Mouse (Mus musculus): ENCODE measurements around the gene Phrf1. TPM values are rescaled to one million over a fixed set of nuclear protein-coding genes. Genes with fewer than 3 reads are reported as not detected.
"Not testable (repeated sequence)": the region's sequence is repeated elsewhere in the genome, so short reads cannot be mapped to it uniquely, and the experiment has no call there.

The Phrf1 gene
- polyA plus RNA-seq, 1 experiment from 2014 or later = 73.3 TPM

GRCm38 (mm10) chr7:141231551-141231950 lies 3.0 kb downstream of the Phrf1 start:
- H3K9ac ChIP-seq (ENCODE audit: low read length) = no peak overlapping the region
- no peaks in the 10 kb centered on the region for H3K27me3 ChIP-seq (replicated peaks; ENCODE audit: control insufficient read depth, insufficient read depth, low read length)
- H3K27ac ChIP-seq (ENCODE audit: low read depth) = no peak overlapping the region
- peaks cover 61% of the 10 kb centered on the region for H3K36me3 ChIP-seq (ENCODE audit: control insufficient read depth, insufficient read depth, low read length)
- ATAC-seq (replicated peaks; ENCODE audit: low FRiP score, low TSS enrichment, low read depth) (no peak), DNase-seq (ENCODE audit: low spot score) (no peak)
- 91% methylated on average over 10 of the region's 10 CpGs for WGBS
- no peaks in the 10 kb centered on the region for H3K9me3 ChIP-seq (ENCODE audit: control insufficient read depth, low read length)
- no peak overlapping the region for H3K4me2 ChIP-seq (ENCODE audit: low read length)
- peaks cover 14% of the 10 kb centered on the region for H3K4me1 ChIP-seq (replicated peaks; ENCODE audit: control insufficient read depth, insufficient read depth, low read length)
- H3K4me3 ChIP-seq (ENCODE audit: low read depth, low read length) = no peak overlapping the region

- H3K27ac ChIP-seq (ENCODE audit: low read depth); H3K27me3 ChIP-seq (replicated peaks; ENCODE audit: control insufficient read depth, insufficient read depth, low read length); H3K4me3 ChIP-seq (ENCODE audit: low read depth, low read length); H3K4me2 ChIP-seq (ENCODE audit: low read length); H3K9me3 ChIP-seq (ENCODE audit: control insufficient read depth, low read length); H3K9ac ChIP-seq (ENCODE audit: low read length); DNase-seq (ENCODE audit: low spot score); ATAC-seq (replicated peaks; ENCODE audit: low FRiP score, low TSS enrichment, low read depth); H3K4me1 ChIP-seq (replicated peaks; ENCODE audit: control insufficient read depth, insufficient read depth, low read length): not testable (repeated sequence)
- 84% methylated on average over 4 of the region's 4 CpGs for WGBS
- H3K36me3 ChIP-seq (ENCODE audit: control insufficient read depth, insufficient read depth, low read length) = peaks cover 93% of the 10 kb centered on the region
Measured at GRCm38 (mm10) chr7:141250486-141250885, 21.9 kb downstream of the Phrf1 start.

DNA sequence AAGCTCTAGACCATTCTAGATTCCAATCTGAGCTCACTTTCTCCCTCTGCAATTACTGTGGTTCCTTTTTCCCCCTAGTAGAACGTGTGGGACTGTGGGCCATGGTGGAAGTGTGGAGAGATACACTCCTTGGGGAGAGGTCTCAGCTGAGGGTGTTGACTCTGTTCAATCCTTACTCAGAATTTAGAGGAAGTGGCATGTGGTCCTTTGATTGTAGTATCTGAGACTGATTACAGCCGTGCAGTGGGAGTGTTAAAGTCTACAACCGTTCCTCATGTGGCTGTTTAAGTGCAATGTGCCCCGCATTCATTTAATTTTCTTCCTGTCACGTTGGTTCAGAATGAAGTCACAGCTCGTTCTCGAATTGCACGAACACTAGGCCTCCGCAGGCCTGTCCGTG lies 27.6 kb downstream of the Phrf1 start:
- WGBS = 90% methylated on average over 10 of the region's 10 CpGs
- no peak for ATAC-seq (replicated peaks; ENCODE audit: low FRiP score, low TSS enrichment, low read depth)

GRCm38 (mm10) chr7:141261480-141261879 lies 32.9 kb downstream of the Phrf1 start:
- H3K9ac ChIP-seq (ENCODE audit: low read length) = no peak overlapping the region
- H3K4me3 ChIP-seq (ENCODE audit: low read depth, low read length) = no peak overlapping the region
- WGBS = 90% methylated on average over 3 of the region's 3 CpGs
- no peak overlapping the region for H3K4me2 ChIP-seq (ENCODE audit: low read length)
- H3K27ac ChIP-seq (ENCODE audit: low read depth) = no peak overlapping the region
- no peaks in the 10 kb centered on the region for H3K9me3 ChIP-seq (ENCODE audit: control insufficient read depth, low read length)
- H3K4me1 ChIP-seq (replicated peaks; ENCODE audit: control insufficient read depth, insufficient read depth, low read length) = peaks cover 7% of the 10 kb centered on the region; the same call in 1 of the 2 replicates
- no peaks in the 10 kb centered on the region for H3K27me3 ChIP-seq (replicated peaks; ENCODE audit: control insufficient read depth, insufficient read depth, low read length)
- DNase-seq (ENCODE audit: low spot score) (no peak), ATAC-seq (replicated peaks; ENCODE audit: low FRiP score, low TSS enrichment, low read depth) (no peak)
- peaks cover 81% of the 10 kb centered on the region for H3K36me3 ChIP-seq (ENCODE audit: control insufficient read depth, insufficient read depth, low read length)

More for the DNA sequence above, 27.6 kb downstream of the Phrf1 start:
- no peaks in the 10 kb centered on the region for H3K27me3 ChIP-seq (replicated peaks; ENCODE audit: control insufficient read depth, insufficient read depth, low read length)
- H3K9me3 ChIP-seq (ENCODE audit: control insufficient read depth, low read length) = no peaks in the 10 kb centered on the region
- no peak overlapping the region for H3K27ac ChIP-seq (ENCODE audit: low read depth)
- H3K4me1 ChIP-seq (replicated peaks; ENCODE audit: control insufficient read depth, insufficient read depth, low read length) = no peaks in the 10 kb centered on the region
- no peak overlapping the region for H3K4me2 ChIP-seq (ENCODE audit: low read length)
- DNase-seq (ENCODE audit: low spot score) = no peak
- H3K36me3 ChIP-seq (ENCODE audit: control insufficient read depth, insufficient read depth, low read length) = peaks cover 96% of the 10 kb centered on the region
- H3K4me3 ChIP-seq (ENCODE audit: low read depth, low read length) = no peak overlapping the region
- H3K9ac ChIP-seq (ENCODE audit: low read length) = no peak overlapping the region

GRCm38 (mm10) chr7:141263640-141264039 lies 35.1 kb downstream of the Phrf1 start:
- ATAC-seq (replicated peaks; ENCODE audit: low FRiP score, low TSS enrichment, low read depth) (no peak), DNase-seq (ENCODE audit: low spot score) (no peak)
- H3K27ac ChIP-seq (ENCODE audit: low read depth) = no peak overlapping the region
- H3K9ac ChIP-seq (ENCODE audit: low read length) = no peak overlapping the region
- 85% methylated on average over 13 of the region's 13 CpGs for WGBS
- no peaks in the 10 kb centered on the region for H3K9me3 ChIP-seq (ENCODE audit: control insufficient read depth, low read length)
- peaks cover 59% of the 10 kb centered on the region for H3K36me3 ChIP-seq (ENCODE audit: control insufficient read depth, insufficient read depth, low read length)
- no peak overlapping the region for H3K4me2 ChIP-seq (ENCODE audit: low read length)
- H3K27me3 ChIP-seq (replicated peaks; ENCODE audit: control insufficient read depth, insufficient read depth, low read length) = no peaks in the 10 kb centered on the region
- H3K4me3 ChIP-seq (ENCODE audit: low read depth, low read length) = no peak overlapping the region
- H3K4me1 ChIP-seq (replicated peaks; ENCODE audit: control insufficient read depth, insufficient read depth, low read length) = peaks cover 9% of the 10 kb centered on the region; the same call in 1 of the 2 replicates

DNA sequence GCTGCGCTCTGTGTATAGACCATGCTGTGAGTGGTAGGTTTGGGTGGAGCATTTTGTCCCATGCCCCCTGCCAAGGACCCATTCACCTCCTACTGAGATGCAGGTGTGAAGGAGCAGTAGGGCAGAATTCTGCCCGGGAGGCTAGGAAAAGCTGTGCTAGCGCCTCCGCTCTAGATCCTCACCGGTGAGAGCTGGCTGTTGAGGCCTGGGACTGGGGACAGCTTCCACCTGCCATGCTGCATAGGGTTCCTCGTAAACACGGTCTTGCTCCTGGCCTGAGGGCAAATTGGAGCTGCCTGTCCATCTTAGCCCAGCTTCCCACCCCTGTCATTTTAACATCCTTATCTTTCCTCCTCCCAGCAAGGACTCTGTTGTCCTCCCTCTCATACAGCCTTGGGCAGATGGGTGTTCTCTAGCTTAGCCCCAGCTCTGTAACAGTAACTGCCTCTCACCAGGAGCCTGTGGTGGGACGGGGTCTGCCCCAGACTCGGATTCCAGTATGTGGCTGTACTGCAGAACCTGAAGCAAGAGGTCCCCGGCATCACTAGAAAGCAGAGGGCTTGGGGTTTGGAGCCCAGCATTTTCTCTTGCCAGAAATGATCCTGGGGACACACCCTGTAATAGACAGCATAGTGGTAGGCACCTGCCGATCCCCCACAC lies 35.6 kb downstream of the Phrf1 start:
- Histone ChIP-seq H3K36me3 (ENCODE audit: control insufficient read depth, insufficient read depth, low read length) (peaks cover 54% of the 10 kb centered on the region), H3K4me1 (replicated peaks; ENCODE audit: control insufficient read depth, insufficient read depth, low read length) (peaks cover 9% of the 10 kb centered on the region; the same call in 1 of the 2 replicates), H3K9ac (ENCODE audit: low read length) (no peak overlapping the region), H3K4me2 (ENCODE audit: low read length) (no peak overlapping the region), H3K27me3 (replicated peaks; ENCODE audit: control insufficient read depth, insufficient read depth, low read length) (no peaks in the 10 kb centered on the region), H3K4me3 (ENCODE audit: low read depth, low read length) (no peak overlapping the region), H3K27ac (ENCODE audit: low read depth) (no peak overlapping the region), H3K9me3 (ENCODE audit: control insufficient read depth, low read length) (no peaks in the 10 kb centered on the region)
- no peak for DNase-seq (ENCODE audit: low spot score)
- no peak for ATAC-seq (replicated peaks; ENCODE audit: low FRiP score, low TSS enrichment, low read depth)
- 77% methylated on average over 11 of the region's 11 CpGs for WGBS

GRCm38 (mm10) chr7:141264761-141265410 lies 36.3 kb downstream of the Phrf1 start:
- Histone ChIP-seq H3K9ac (ENCODE audit: low read length) (no peak overlapping the region), H3K4me3 (ENCODE audit: low read depth, low read length) (no peak overlapping the region), H3K27ac (ENCODE audit: low read depth) (no peak overlapping the region), H3K4me1 (replicated peaks; ENCODE audit: control insufficient read depth, insufficient read depth, low read length) (peaks cover 9% of the 10 kb centered on the region; the same call in 1 of the 2 replicates), H3K36me3 (ENCODE audit: control insufficient read depth, insufficient read depth, low read length) (peaks cover 47% of the 10 kb centered on the region), H3K4me2 (ENCODE audit: low read length) (peak overlapping the region; percentile 87; the same call in 1 of the 2 replicates), H3K27me3 (replicated peaks; ENCODE audit: control insufficient read depth, insufficient read depth, low read length) (no peaks in the 10 kb centered on the region), H3K9me3 (ENCODE audit: control insufficient read depth, low read length) (no peaks in the 10 kb centered on the region)
- peak; percentile 66 for DNase-seq (ENCODE audit: low spot score)
- ATAC-seq (replicated peaks; ENCODE audit: low FRiP score, low TSS enrichment, low read depth) = peak; percentile 47
- WGBS = 29% methylated on average over 12 of the region's 12 CpGs

- Histone ChIP-seq H3K4me3 (ENCODE audit: low read depth, low read length) (no peak overlapping the region), H3K4me1 (replicated peaks; ENCODE audit: control insufficient read depth, insufficient read depth, low read length) (peaks cover 9% of the 10 kb centered on the region; the same call in 1 of the 2 replicates), H3K9me3 (ENCODE audit: control insufficient read depth, low read length) (no peaks in the 10 kb centered on the region), H3K36me3 (ENCODE audit: control insufficient read depth, insufficient read depth, low read length) (peaks cover 42% of the 10 kb centered on the region), H3K27me3 (replicated peaks; ENCODE audit: control insufficient read depth, insufficient read depth, low read length) (no peaks in the 10 kb centered on the region), H3K4me2 (ENCODE audit: low read length) (peak overlapping the region; percentile 87; the same call in 1 of the 2 replicates), H3K9ac (ENCODE audit: low read length) (no peak overlapping the region), H3K27ac (ENCODE audit: low read depth) (no peak overlapping the region)
- 40% methylated on average over 11 of the region's 11 CpGs for WGBS
- ATAC-seq (replicated peaks; ENCODE audit: low FRiP score, low TSS enrichment, low read depth) (0 out of 2 replicates have a peak, but pooled peaks have one; percentile 18), DNase-seq (ENCODE audit: low spot score) (no peak)
Measured at GRCm38 (mm10) chr7:141265411-141265738, 36.8 kb downstream of the Phrf1 start.
